Mouse (Mus musculus) liver, embryonic 16.5 days (tissue): ENCODE measurements at regions not wholly inside any gene's neighbourhood (a gene's known extent, or its start where the extent isn't known, plus 50 kb on each side); places are given as distances from the start of the nearest gene placed in this dataset.
"Not testable (repeated sequence)": the region's sequence is repeated elsewhere in the genome, so short reads cannot be mapped to it uniquely, and the experiment has no call there.

ENCODE experiments used
- ATAC-seq: fragments of 200-750 bp; cut with Nextera tagmentation; 2 replicates; pipeline ENCODE4 v1.8.0; 2017; ENCODE audit warnings: low read depth, mild to moderate bottlenecking, moderate number of reproducible peaks, moderate library complexity
- H3K27ac ChIP-seq: fragments of 300-500 bp; sonication (generic); 2 replicates; pipeline ENCODE4 v1.5.1; 2014; ENCODE audit warnings: mild to moderate bottlenecking, low read length
- H3K27me3 ChIP-seq: fragments of 300-500 bp; sonication (generic); 2 replicates; pipeline ENCODE4 v1.6.1; 2014; ENCODE audit warnings: low read depth, low read length, mixed read lengths; ENCODE audit not compliant: control insufficient read depth, insufficient read depth
- H3K36me3 ChIP-seq: fragments of 300-500 bp; sonication (generic); 2 replicates; pipeline ENCODE4 v1.6.1; 2014; ENCODE audit warnings: mild to moderate bottlenecking; ENCODE audit not compliant: control insufficient read depth, insufficient read depth
- H3K4me1 ChIP-seq: fragments of 300-500 bp; sonication (generic); 2 replicates; pipeline ENCODE4 v1.6.1; 2014; ENCODE audit warnings: low read depth, low read length, mixed read lengths; ENCODE audit not compliant: control insufficient read depth
- H3K4me2 ChIP-seq: fragments of 300-500 bp; sonication (generic); 2 replicates; pipeline ENCODE4 v1.6.1; 2014; ENCODE audit warnings: low read depth, low read length, mixed read lengths
- H3K4me3 ChIP-seq: fragments of 300-500 bp; sonication (generic); 2 replicates; pipeline ENCODE4 v1.5.1; 2014; ENCODE audit warnings: low read depth, mild to moderate bottlenecking, low read length
- H3K9ac ChIP-seq: fragments of 300-500 bp; sonication (generic); 2 replicates; pipeline ENCODE4 v1.6.1; 2014; ENCODE audit warnings: low read depth, low read length
- H3K9me3 ChIP-seq: fragments of 300-500 bp; sonication (generic); replicated peaks from 2 replicates; pipeline ENCODE4 v1.6.1; 2016; ENCODE audit warnings: low read length; ENCODE audit not compliant: control insufficient read depth
- WGBS: fragments of 180-500 bp; shearing (Covaris S2); extraction: QIAGEN DNeasy Blood & Tissue Kit; methylation state at CpG from one replicate; pipeline ENCODE4 v1.1.7; 2014; ENCODE audit not compliant: insufficient replicate concordance; 5-methylcytosine and 5-hydroxymethylcytosine counted together

DNA sequence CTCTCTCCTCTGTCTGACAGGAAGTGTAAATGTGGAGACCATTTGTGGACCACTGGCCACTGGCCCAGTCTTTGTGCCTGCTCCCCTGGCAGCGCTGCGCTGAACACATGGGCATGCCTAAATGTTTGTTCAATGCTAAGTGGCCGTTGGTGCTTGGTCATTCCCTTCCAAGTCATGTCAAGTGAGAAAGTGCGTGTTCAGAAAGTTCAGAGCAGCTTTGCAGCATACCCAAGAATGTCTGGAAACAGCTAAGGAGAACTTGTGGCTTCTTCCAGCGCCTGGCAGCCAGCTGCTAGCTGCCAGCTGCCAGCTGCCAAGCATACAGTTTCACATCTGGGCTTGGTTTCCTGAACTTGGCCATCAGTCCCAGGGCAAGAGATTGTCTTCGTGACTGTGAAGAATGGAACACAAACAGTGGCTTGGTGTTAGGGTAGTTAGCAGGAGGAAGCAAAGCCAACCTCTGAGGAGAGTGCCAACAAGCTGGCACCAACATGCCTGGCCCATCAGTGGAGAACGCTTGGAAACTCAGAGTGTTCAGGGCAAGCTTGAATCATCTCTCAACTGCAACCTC is 183.5 kb upstream of the Peli2 start:
- Histone ChIP-seq H3K9ac (no peak overlapping the region), H3K4me3 (no peak overlapping the region), H3K36me3 (no peaks in the 10 kb centered on the region), H3K4me2 (no peak overlapping the region), H3K27me3 (no peaks in the 10 kb centered on the region), H3K27ac (no peak overlapping the region), H3K4me1 (no peaks in the 10 kb centered on the region), H3K9me3 (no peaks in the 10 kb centered on the region)
- WGBS, result 52% methylated on average over 7 of the region's 7 CpGs
- ATAC-seq, result no peak

DNA sequence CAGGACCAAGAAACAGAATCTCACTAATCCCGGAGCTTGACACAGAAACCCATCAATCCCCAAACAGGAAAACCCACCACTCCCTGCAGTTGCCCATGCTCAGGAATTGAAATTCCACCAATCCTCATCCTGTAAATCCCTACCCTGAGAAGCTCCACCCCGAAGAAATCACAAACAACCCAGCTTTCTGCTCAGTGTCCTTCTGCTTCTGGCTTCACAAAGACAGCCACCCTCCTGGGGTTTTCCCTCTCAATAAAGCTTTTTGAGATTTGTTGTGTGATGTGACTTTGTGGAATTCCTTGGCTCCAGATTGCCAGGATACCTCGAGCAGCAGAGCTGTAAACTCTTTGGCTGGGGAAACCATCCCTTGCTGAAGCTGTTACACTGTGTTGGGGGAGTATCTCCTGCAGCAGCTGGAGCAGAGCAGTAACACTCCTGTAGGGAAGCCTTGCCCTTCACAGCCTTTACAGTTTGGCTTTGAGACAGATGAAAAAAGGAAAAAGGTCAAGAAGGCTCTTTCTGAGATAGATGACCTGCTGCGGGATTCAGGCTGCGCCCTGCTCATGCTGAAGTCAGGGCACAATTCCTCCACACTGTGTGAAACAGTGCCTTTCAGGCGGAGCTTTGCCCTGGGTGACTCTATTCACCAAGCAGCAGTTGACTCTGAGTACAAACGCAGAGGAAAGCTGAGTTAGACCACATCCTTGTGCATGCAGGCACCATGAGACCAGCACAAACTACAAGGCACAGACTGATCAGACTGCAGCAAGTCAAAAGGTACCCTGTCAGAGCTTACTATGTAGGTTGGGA is 180.6 kb upstream of the Peli2 start:
- H3K36me3 ChIP-seq, result no peaks in the 10 kb centered on the region
- H3K4me2 ChIP-seq, result no peak overlapping the region
- H3K4me1 ChIP-seq, result no peaks in the 10 kb centered on the region
- H3K9ac ChIP-seq, result no peak overlapping the region
- no peak overlapping the region for H3K27ac ChIP-seq
- H3K27me3 ChIP-seq, result no peaks in the 10 kb centered on the region
- 47% methylated on average over 7 of the region's 7 CpGs for WGBS
- no peak overlapping the region for H3K4me3 ChIP-seq
- H3K9me3 ChIP-seq, result no peaks in the 10 kb centered on the region
- no peak for ATAC-seq

DNA sequence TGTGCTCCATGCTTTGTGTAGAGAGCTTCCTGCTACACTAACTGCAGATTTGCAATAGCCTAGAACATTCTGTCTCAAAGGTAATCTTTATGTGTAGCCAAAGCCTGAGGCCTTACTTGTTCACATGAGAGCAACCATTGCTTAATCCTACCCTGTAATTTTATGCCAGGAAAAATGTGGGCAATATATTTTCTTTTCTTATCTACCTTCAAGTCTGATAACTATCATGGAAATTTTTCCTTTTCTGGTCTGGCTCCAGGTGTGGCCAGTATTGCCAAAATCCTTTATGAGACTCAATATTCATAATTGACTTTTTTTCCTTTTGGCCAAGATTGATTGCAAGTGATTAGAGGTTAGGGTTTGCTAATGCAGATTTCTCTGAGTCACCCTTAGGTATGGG is 178.0 kb upstream of the Peli2 start:
- Histone ChIP-seq H3K27me3 (no peaks in the 10 kb centered on the region), H3K4me3 (no peak overlapping the region), H3K9me3 (no peaks in the 10 kb centered on the region), H3K4me2 (no peak overlapping the region), H3K9ac (no peak overlapping the region), H3K27ac (no peak overlapping the region), H3K4me1 (no peaks in the 10 kb centered on the region), H3K36me3 (no peaks in the 10 kb centered on the region)
- no peak for ATAC-seq

DNA sequence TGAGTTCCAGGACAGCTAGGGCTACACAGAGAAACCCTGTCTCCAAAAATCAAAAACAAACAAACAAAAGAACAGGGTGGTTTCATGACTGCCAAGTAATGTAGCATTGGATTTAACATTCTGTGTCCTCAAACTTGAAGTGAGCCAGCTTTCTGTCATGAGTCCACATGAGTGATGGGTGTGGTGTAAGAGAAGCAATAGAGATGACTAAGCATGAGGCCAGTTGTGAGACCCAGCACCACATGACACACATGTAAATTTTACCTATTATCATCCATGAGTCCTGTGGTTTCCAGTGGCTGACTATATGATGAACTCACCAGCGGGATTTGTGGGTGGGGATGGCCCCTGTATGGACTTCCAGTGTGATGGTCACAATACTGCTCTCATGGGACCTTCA is 176.0 kb upstream of the Peli2 start:
- Histone ChIP-seq H3K4me2 (no peak overlapping the region), H3K4me3 (no peak overlapping the region), H3K27ac (no peak overlapping the region), H3K4me1 (no peaks in the 10 kb centered on the region), H3K36me3 (no peaks in the 10 kb centered on the region), H3K9ac (no peak overlapping the region), H3K27me3 (no peaks in the 10 kb centered on the region), H3K9me3 (no peaks in the 10 kb centered on the region)
- WGBS, result 58% methylated on average over 1 of the region's 1 CpGs
- ATAC-seq, result no peak

DNA sequence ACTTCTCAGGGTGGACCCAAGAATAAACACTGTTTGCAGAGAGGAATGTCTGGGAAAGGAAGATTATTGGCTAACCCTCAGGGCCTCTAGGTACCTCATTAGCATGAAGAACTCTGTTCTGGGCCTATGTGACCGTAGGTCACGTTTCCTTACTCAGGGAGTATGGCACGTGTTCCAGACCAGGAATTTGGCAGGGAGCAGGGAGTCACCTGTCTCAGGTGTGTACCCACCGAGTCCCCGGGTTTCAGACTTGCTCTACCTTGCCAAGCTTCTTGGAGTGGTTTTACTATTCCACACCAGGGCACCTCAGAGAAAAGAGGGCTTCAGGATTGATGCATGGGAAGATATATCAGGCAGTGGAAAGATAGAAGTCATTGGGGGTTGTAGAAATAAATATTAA is 169.6 kb upstream of the Peli2 start:
- no peak overlapping the region for H3K4me2 ChIP-seq
- H3K27me3 ChIP-seq, result no peaks in the 10 kb centered on the region
- H3K4me3 ChIP-seq, result no peak overlapping the region
- H3K9me3 ChIP-seq, result no peaks in the 10 kb centered on the region
- no peak for ATAC-seq
- H3K36me3 ChIP-seq, result no peaks in the 10 kb centered on the region
- H3K4me1 ChIP-seq, result no peaks in the 10 kb centered on the region
- WGBS, result 69% methylated on average over 5 of the region's 5 CpGs
- H3K27ac ChIP-seq, result no peak overlapping the region
- H3K9ac ChIP-seq, result no peak overlapping the region

DNA sequence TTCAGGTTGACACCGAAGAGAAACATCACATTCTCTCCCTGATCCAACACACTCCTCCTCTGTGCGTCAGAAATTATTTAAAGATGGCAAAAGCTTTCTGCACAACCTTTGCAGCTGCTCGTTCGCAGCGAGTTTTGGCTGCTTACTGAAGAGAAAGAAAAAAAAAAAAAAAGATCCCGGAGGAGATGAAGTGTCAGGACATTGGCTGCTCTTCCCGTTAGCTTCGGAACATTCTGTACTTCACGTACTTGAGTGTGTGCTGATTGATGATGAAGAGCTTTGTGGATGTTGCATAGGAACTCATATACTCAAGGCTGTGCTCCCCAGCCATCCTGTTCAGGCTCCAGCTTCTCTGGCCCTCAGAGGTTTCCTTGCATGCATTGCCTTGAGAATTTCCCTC is 162.5 kb upstream of the Peli2 start:
- no peak overlapping the region for H3K27ac ChIP-seq
- WGBS, result 74% methylated on average over 9 of the region's 9 CpGs
- no peak overlapping the region for H3K4me3 ChIP-seq
- H3K36me3 ChIP-seq, result no peaks in the 10 kb centered on the region
- H3K4me2 ChIP-seq, result no peak overlapping the region
- no peaks in the 10 kb centered on the region for H3K9me3 ChIP-seq
- no peaks in the 10 kb centered on the region for H3K27me3 ChIP-seq
- no peaks in the 10 kb centered on the region for H3K4me1 ChIP-seq
- no peak for ATAC-seq
- no peak overlapping the region for H3K9ac ChIP-seq

DNA sequence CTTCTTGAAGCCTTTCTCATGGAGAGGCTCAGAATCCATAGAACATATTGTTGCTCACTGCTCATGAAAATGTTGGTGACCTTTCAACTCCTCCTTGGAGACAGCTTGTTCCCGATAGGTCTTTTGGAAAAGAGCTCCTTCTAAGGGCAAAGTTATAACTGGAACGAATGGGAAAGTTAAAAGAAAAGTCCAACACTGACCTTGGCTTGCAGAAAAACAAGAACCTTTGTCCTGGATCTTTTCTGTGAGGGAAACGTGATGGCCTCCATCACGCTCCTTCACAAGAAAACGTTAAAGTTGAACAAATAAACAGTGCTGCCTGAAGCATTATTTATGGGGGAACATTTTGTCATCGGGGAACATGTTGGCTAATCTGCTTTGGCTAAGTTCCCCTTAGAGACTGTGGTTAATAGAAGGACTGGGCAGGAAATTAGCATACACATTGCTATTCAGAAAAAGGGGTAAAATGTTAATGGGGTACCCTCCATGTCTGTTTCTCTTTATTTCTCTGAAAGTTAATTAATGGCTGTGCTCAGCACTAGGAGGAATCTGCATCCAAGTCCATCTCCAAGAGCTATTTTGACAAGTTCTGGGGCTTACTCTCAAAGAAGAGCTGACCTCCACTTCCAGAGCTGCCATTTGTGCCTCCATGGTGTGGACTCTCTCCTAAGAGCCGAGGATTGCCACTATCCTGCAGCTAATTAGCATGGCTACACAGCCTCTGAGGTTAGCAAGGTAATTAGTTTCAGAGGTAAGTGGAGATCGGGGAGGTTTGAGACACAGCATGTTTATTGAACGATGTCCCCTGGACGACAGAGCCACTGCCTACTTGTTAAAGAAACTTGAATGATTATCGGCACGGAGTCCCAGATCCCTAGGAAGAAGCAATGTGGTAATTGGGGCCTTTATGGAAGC is 161.0 kb upstream of the Peli2 start:
- Histone ChIP-seq H3K27ac (no peak overlapping the region), H3K36me3 (no peaks in the 10 kb centered on the region), H3K27me3 (no peaks in the 10 kb centered on the region), H3K9me3 (no peaks in the 10 kb centered on the region), H3K4me3 (no peak overlapping the region), H3K4me1 (no peaks in the 10 kb centered on the region), H3K4me2 (no peak overlapping the region), H3K9ac (no peak overlapping the region)
- 45% methylated on average over 12 of the region's 12 CpGs for WGBS
- ATAC-seq, result no peak

DNA sequence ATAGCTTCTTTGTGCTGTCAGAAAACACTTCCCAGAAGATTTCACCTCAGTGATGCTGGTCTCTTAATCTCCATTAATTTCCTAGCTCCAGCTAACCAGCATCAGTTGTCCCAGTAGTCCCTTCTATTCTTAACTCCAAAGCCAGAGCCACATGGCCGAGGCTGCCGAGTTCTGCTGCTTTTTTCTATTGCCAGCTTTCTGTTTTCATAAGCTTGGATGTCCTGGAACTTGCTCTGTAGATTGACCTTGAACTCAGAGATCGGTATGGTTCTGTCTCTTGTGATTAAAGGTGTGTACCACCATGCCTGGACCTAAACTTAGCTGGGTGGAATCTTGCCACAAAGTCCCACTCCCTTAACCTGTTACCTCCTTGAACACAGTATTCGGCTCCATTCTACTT is 155.8 kb upstream of the Peli2 start:
- H3K27ac ChIP-seq, H3K36me3 ChIP-seq: not testable (repeated sequence)
- 53% methylated on average over 4 of the region's 4 CpGs for WGBS

DNA sequence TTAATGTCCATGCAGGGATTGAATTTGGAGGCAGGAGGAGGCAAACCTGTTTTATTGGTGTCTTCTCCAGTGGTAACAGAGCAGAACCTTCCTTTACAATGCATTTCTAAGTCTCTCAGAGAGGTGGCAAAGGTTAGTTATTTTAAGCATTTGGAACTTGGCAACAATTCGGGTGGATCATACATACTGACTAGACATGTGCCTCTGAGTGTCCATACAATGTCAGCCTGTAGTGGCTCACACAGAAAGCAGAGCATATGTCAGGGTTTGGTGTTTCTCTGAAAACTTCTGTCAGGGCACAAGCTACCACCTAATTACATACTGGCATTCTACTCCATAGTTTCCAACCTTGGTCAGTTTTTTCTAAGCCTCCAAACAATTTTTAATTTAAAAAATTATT is 150.8 kb upstream of the Peli2 start:
- WGBS, result 48% methylated on average over 1 of the region's 1 CpGs
- H3K9me3 ChIP-seq, result no peaks in the 10 kb centered on the region
- H3K4me2 ChIP-seq, result no peak overlapping the region
- no peaks in the 10 kb centered on the region for H3K4me1 ChIP-seq
- H3K36me3 ChIP-seq, result no peaks in the 10 kb centered on the region
- ATAC-seq, result no peak
- H3K9ac ChIP-seq, result no peak overlapping the region
- no peaks in the 10 kb centered on the region for H3K27me3 ChIP-seq
- no peak overlapping the region for H3K4me3 ChIP-seq
- H3K27ac ChIP-seq, result no peak overlapping the region

More for the DNA sequence above, 155.8 kb upstream of the Peli2 start:
- not testable (repeated sequence) for H3K4me1 ChIP-seq, H3K4me3 ChIP-seq, ATAC-seq, H3K27me3 ChIP-seq, H3K4me2 ChIP-seq, H3K9me3 ChIP-seq, H3K9ac ChIP-seq
